Mouse (Mus musculus) layer of hippocampus, adult 18-20 months (tissue): ENCODE measurements at regions not wholly inside any gene's neighbourhood (a gene's known extent, or its start where the extent isn't known, plus 50 kb on each side); places are given as distances from the start of the nearest gene placed in this dataset.

Experiments used
- DNase-seq, 2 experiments: peaks; one replicate each; pipeline ENCODE4 v3.0.0; 2022; ENCODE audit warnings: low spot score in 2 of 2

GRCm38 (mm10) chr5:133712652-133713051 lies 386.9 kb upstream of the Castor2 start:
- DNase-seq, result no peak

GRCm38 (mm10) chr5:133708881-133709280 lies 390.6 kb upstream of the Castor2 start:
- peak in 1 of 2 experiments; percentile 7 for DNase-seq

- DNase-seq, result no peak
Measured at GRCm38 (mm10) chr5:133686206-133686605, 413.3 kb upstream of the Castor2 start.

GRCm38 (mm10) chr5:133683021-133683420 lies 416.5 kb upstream of the Castor2 start:
- DNase-seq, result no peak

- peak; percentile 75 to 85 for DNase-seq
Measured at GRCm38 (mm10) chr5:133676791-133677450, 422.6 kb upstream of the Castor2 start.

- no peak for DNase-seq
Measured at GRCm38 (mm10) chr5:133675636-133676035, 423.9 kb upstream of the Castor2 start.

- peak in 1 of 2 experiments; percentile 69 for DNase-seq
Measured at GRCm38 (mm10) chr5:133666473-133666872, 433.0 kb upstream of the Castor2 start.

GRCm38 (mm10) chr5:133662474-133663256 lies 436.8 kb upstream of the Castor2 start:
- no peak for DNase-seq

GRCm38 (mm10) chr5:133660351-133660750 lies 439.2 kb upstream of the Castor2 start:
- no peak for DNase-seq

- no peak for DNase-seq
Measured at GRCm38 (mm10) chr5:133656837-133657236, 442.7 kb upstream of the Castor2 start.

- DNase-seq, result no peak
Measured at GRCm38 (mm10) chr5:133653431-133653830, 446.1 kb upstream of the Castor2 start.

GRCm38 (mm10) chr5:133650246-133650645 lies 449.3 kb upstream of the Castor2 start:
- DNase-seq, result no peak

- peak in 1 of 2 experiments; percentile 19 for DNase-seq
Measured at GRCm38 (mm10) chr5:133645696-133646195, 453.8 kb upstream of the Castor2 start.

- no peak for DNase-seq
Measured at GRCm38 (mm10) chr5:133643326-133643725, 456.2 kb upstream of the Castor2 start.

GRCm38 (mm10) chr5:133634481-133634880 lies 465.0 kb upstream of the Castor2 start:
- DNase-seq, result peak in 1 of 2 experiments; percentile 23

GRCm38 (mm10) chr5:133631812-133632211 lies 467.7 kb upstream of the Castor2 start:
- no peak for DNase-seq

- DNase-seq, result peak in 1 of 2 experiments; percentile 8
Measured at GRCm38 (mm10) chr5:133619347-133619746, 480.2 kb upstream of the Castor2 start.

- no peak for DNase-seq
Measured at GRCm38 (mm10) chr5:133601241-133601739, 498.2 kb upstream of the Castor2 start.

- DNase-seq, result no peak
Measured at GRCm38 (mm10) chr5:133600630-133601029, 498.9 kb upstream of the Castor2 start.

GRCm38 (mm10) chr5:133598105-133598504 lies 501.4 kb upstream of the Castor2 start:
- DNase-seq, result no peak

GRCm38 (mm10) chr5:133586492-133586891 lies 513.0 kb upstream of the Castor2 start:
- DNase-seq, result peak in 1 of 2 experiments; percentile 28

- peak; percentile 48 to 73 for DNase-seq
Measured at GRCm38 (mm10) chr5:133585181-133585580, 514.3 kb upstream of the Castor2 start.
